Mouse (Mus musculus) myocyte (in vitro differentiated cells): ENCODE measurements around the gene Sh3rf1.

Source experiments
- E2F4 ChIP-seq: IDR thresholded peaks from one replicate; pipeline ENCODE4 v1.6.1; 2011; ENCODE audit warnings: mild to moderate bottlenecking, control low read depth, moderate library complexity; ENCODE audit not compliant: insufficient read depth
- POLR2A ChIP-seq: IDR thresholded peaks from one replicate; pipeline ENCODE4 v1.6.1; 2011; ENCODE audit warnings: low read depth, mild to moderate bottlenecking, control low read depth, moderate library complexity; ENCODE audit not compliant: insufficient read length
- USF1 ChIP-seq: IDR thresholded peaks from one replicate; pipeline ENCODE4 v1.6.1; 2011; ENCODE audit warnings: low read depth, mild to moderate bottlenecking, control low read depth, moderate library complexity

- TF ChIP-seq POLR2A: no peak
- no peak for TF ChIP-seq USF1
- TF ChIP-seq E2F4: no peak
Observed at GRCm38 (mm10) chr8:61267692-61268091, 44.0 kb downstream of the Sh3rf1 start.
